Mouse (Mus musculus): ENCODE data around the gene Atrnl1. TPM values are rescaled to one million over a fixed set of nuclear protein-coding genes. Genes with fewer than 3 reads are reported as not detected.

Gene Atrnl1
- polyA plus RNA-seq, 1 experiment from 2014 or later, result 7.8 TPM

- Histone ChIP-seq H3K4me1 (ENCODE audit: control insufficient read depth, insufficient read depth, low read length) (no peaks in the 10 kb centered on the region), H3K4me2 (ENCODE audit: low read depth, low read length) (no peak overlapping the region), H3K36me3 (replicated peaks; ENCODE audit: control insufficient read depth, insufficient read depth, low read depth, low read length) (no peaks in the 10 kb centered on the region), H3K4me3 (ENCODE audit: low read depth, low read length) (no peak overlapping the region), H3K27me3 (ENCODE audit: control insufficient read depth, insufficient read depth, low read length) (no peaks in the 10 kb centered on the region), H3K9me3 (replicated peaks; ENCODE audit: control insufficient read depth, low read length) (no peaks in the 10 kb centered on the region), H3K9ac (replicated peaks; ENCODE audit: low read length) (no peak overlapping the region), H3K27ac (replicated peaks; ENCODE audit: low read depth, low read length) (no peak overlapping the region)
- DNase-seq (ENCODE audit: low spot score) (no peak), ATAC-seq (replicated peaks; ENCODE audit: insufficient number of reproducible peaks, low FRiP score, low TSS enrichment, low read depth) (no peak)
- WGBS, result 95% methylated on average over 9 of the region's 9 CpGs
These were observed 521.1 kb downstream of the Atrnl1 start for GRCm38 (mm10) chr19:58131896-58132295.

GRCm38 (mm10) chr19:58140191-58140784 lies 529.5 kb downstream of the Atrnl1 start:
- ATAC-seq (replicated peaks; ENCODE audit: insufficient number of reproducible peaks, low FRiP score, low TSS enrichment, low read depth) (no peak), DNase-seq (ENCODE audit: low spot score) (no peak)
- Histone ChIP-seq H3K9me3 (replicated peaks; ENCODE audit: control insufficient read depth, low read length) (no peaks in the 10 kb centered on the region), H3K27me3 (ENCODE audit: control insufficient read depth, insufficient read depth, low read length) (no peaks in the 10 kb centered on the region), H3K27ac (replicated peaks; ENCODE audit: low read depth, low read length) (no peak overlapping the region), H3K4me2 (ENCODE audit: low read depth, low read length) (no peak overlapping the region), H3K36me3 (replicated peaks; ENCODE audit: control insufficient read depth, insufficient read depth, low read depth, low read length) (no peaks in the 10 kb centered on the region), H3K4me3 (ENCODE audit: low read depth, low read length) (no peak overlapping the region), H3K9ac (replicated peaks; ENCODE audit: low read length) (no peak overlapping the region), H3K4me1 (ENCODE audit: control insufficient read depth, insufficient read depth, low read length) (no peaks in the 10 kb centered on the region)
- WGBS, result 46% methylated on average over 13 of the region's 13 CpGs

- no peak overlapping the region for H3K4me2 ChIP-seq (ENCODE audit: low read depth, low read length)
- no peak overlapping the region for H3K27ac ChIP-seq (replicated peaks; ENCODE audit: low read depth, low read length)
- H3K9me3 ChIP-seq (replicated peaks; ENCODE audit: control insufficient read depth, low read length), result no peaks in the 10 kb centered on the region
- H3K27me3 ChIP-seq (ENCODE audit: control insufficient read depth, insufficient read depth, low read length), result no peaks in the 10 kb centered on the region
- H3K4me1 ChIP-seq (ENCODE audit: control insufficient read depth, insufficient read depth, low read length), result no peaks in the 10 kb centered on the region
- ATAC-seq (replicated peaks; ENCODE audit: insufficient number of reproducible peaks, low FRiP score, low TSS enrichment, low read depth), result no peak
- no peak overlapping the region for H3K9ac ChIP-seq (replicated peaks; ENCODE audit: low read length)
- no peak for DNase-seq (ENCODE audit: low spot score)
- WGBS, result 86% methylated on average over 7 of the region's 7 CpGs
- no peak overlapping the region for H3K4me3 ChIP-seq (ENCODE audit: low read depth, low read length)
- no peaks in the 10 kb centered on the region for H3K36me3 ChIP-seq (replicated peaks; ENCODE audit: control insufficient read depth, insufficient read depth, low read depth, low read length)
These were observed 533.1 kb downstream of the Atrnl1 start for GRCm38 (mm10) chr19:58143853-58144454.

GRCm38 (mm10) chr19:58145521-58145920 lies 534.7 kb downstream of the Atrnl1 start:
- Histone ChIP-seq H3K4me2 (ENCODE audit: low read depth, low read length) (no peak overlapping the region), H3K4me3 (ENCODE audit: low read depth, low read length) (no peak overlapping the region), H3K27me3 (ENCODE audit: control insufficient read depth, insufficient read depth, low read length) (no peaks in the 10 kb centered on the region), H3K9ac (replicated peaks; ENCODE audit: low read length) (no peak overlapping the region), H3K4me1 (ENCODE audit: control insufficient read depth, insufficient read depth, low read length) (no peaks in the 10 kb centered on the region), H3K36me3 (replicated peaks; ENCODE audit: control insufficient read depth, insufficient read depth, low read depth, low read length) (no peaks in the 10 kb centered on the region), H3K9me3 (replicated peaks; ENCODE audit: control insufficient read depth, low read length) (no peaks in the 10 kb centered on the region), H3K27ac (replicated peaks; ENCODE audit: low read depth, low read length) (no peak overlapping the region)
- no peak for ATAC-seq (replicated peaks; ENCODE audit: insufficient number of reproducible peaks, low FRiP score, low TSS enrichment, low read depth)
- WGBS, result 69% methylated on average over 9 of the region's 9 CpGs
- DNase-seq (ENCODE audit: low spot score), result no peak

- H3K4me3 ChIP-seq (ENCODE audit: low read depth, low read length), result no peak overlapping the region
- DNase-seq (ENCODE audit: low spot score) (no peak), ATAC-seq (replicated peaks; ENCODE audit: insufficient number of reproducible peaks, low FRiP score, low TSS enrichment, low read depth) (no peak)
- no peaks in the 10 kb centered on the region for H3K4me1 ChIP-seq (ENCODE audit: control insufficient read depth, insufficient read depth, low read length)
- no peaks in the 10 kb centered on the region for H3K9me3 ChIP-seq (replicated peaks; ENCODE audit: control insufficient read depth, low read length)
- no peak overlapping the region for H3K4me2 ChIP-seq (ENCODE audit: low read depth, low read length)
- 93% methylated on average over 7 of the region's 7 CpGs for WGBS
- no peaks in the 10 kb centered on the region for H3K36me3 ChIP-seq (replicated peaks; ENCODE audit: control insufficient read depth, insufficient read depth, low read depth, low read length)
- no peaks in the 10 kb centered on the region for H3K27me3 ChIP-seq (ENCODE audit: control insufficient read depth, insufficient read depth, low read length)
- no peak overlapping the region for H3K9ac ChIP-seq (replicated peaks; ENCODE audit: low read length)
- no peak overlapping the region for H3K27ac ChIP-seq (replicated peaks; ENCODE audit: low read depth, low read length)
These were observed 540.4 kb downstream of the Atrnl1 start for GRCm38 (mm10) chr19:58151257-58151656.

GRCm38 (mm10) chr19:58161569-58161968 lies 550.7 kb downstream of the Atrnl1 start:
- no peak overlapping the region for H3K4me3 ChIP-seq (ENCODE audit: low read depth, low read length)
- no peaks in the 10 kb centered on the region for H3K9me3 ChIP-seq (replicated peaks; ENCODE audit: control insufficient read depth, low read length)
- no peaks in the 10 kb centered on the region for H3K27me3 ChIP-seq (ENCODE audit: control insufficient read depth, insufficient read depth, low read length)
- H3K36me3 ChIP-seq (replicated peaks; ENCODE audit: control insufficient read depth, insufficient read depth, low read depth, low read length), result no peaks in the 10 kb centered on the region
- no peaks in the 10 kb centered on the region for H3K4me1 ChIP-seq (ENCODE audit: control insufficient read depth, insufficient read depth, low read length)
- DNase-seq (ENCODE audit: low spot score) (no peak), ATAC-seq (replicated peaks; ENCODE audit: insufficient number of reproducible peaks, low FRiP score, low TSS enrichment, low read depth) (no peak)
- WGBS, result 85% methylated on average over 9 of the region's 9 CpGs
- H3K9ac ChIP-seq (replicated peaks; ENCODE audit: low read length), result no peak overlapping the region
- H3K4me2 ChIP-seq (ENCODE audit: low read depth, low read length), result no peak overlapping the region
- H3K27ac ChIP-seq (replicated peaks; ENCODE audit: low read depth, low read length), result no peak overlapping the region

GRCm38 (mm10) chr19:58164896-58165634 lies 554.2 kb downstream of the Atrnl1 start:
- Histone ChIP-seq H3K36me3 (replicated peaks; ENCODE audit: control insufficient read depth, insufficient read depth, low read depth, low read length) (no peaks in the 10 kb centered on the region), H3K9ac (replicated peaks; ENCODE audit: low read length) (no peak overlapping the region), H3K4me2 (ENCODE audit: low read depth, low read length) (no peak overlapping the region), H3K27ac (replicated peaks; ENCODE audit: low read depth, low read length) (no peak overlapping the region), H3K4me3 (ENCODE audit: low read depth, low read length) (no peak overlapping the region), H3K27me3 (ENCODE audit: control insufficient read depth, insufficient read depth, low read length) (no peaks in the 10 kb centered on the region), H3K4me1 (ENCODE audit: control insufficient read depth, insufficient read depth, low read length) (no peaks in the 10 kb centered on the region), H3K9me3 (replicated peaks; ENCODE audit: control insufficient read depth, low read length) (no peaks in the 10 kb centered on the region)
- DNase-seq (ENCODE audit: low spot score) (no peak), ATAC-seq (replicated peaks; ENCODE audit: insufficient number of reproducible peaks, low FRiP score, low TSS enrichment, low read depth) (no peak)
- WGBS, result 85% methylated on average over 7 of the region's 7 CpGs

GRCm38 (mm10) chr19:58165635-58166015 lies 554.8 kb downstream of the Atrnl1 start:
- Histone ChIP-seq H3K4me1 (ENCODE audit: control insufficient read depth, insufficient read depth, low read length) (no peaks in the 10 kb centered on the region), H3K9ac (replicated peaks; ENCODE audit: low read length) (no peak overlapping the region), H3K4me2 (ENCODE audit: low read depth, low read length) (no peak overlapping the region), H3K27ac (replicated peaks; ENCODE audit: low read depth, low read length) (no peak overlapping the region), H3K9me3 (replicated peaks; ENCODE audit: control insufficient read depth, low read length) (no peaks in the 10 kb centered on the region), H3K4me3 (ENCODE audit: low read depth, low read length) (no peak overlapping the region), H3K27me3 (ENCODE audit: control insufficient read depth, insufficient read depth, low read length) (no peaks in the 10 kb centered on the region), H3K36me3 (replicated peaks; ENCODE audit: control insufficient read depth, insufficient read depth, low read depth, low read length) (no peaks in the 10 kb centered on the region)
- DNase-seq (ENCODE audit: low spot score) (no peak), ATAC-seq (replicated peaks; ENCODE audit: insufficient number of reproducible peaks, low FRiP score, low TSS enrichment, low read depth) (no peak)
- 51% methylated on average over 9 of the region's 9 CpGs for WGBS
